Mouse (Mus musculus) kidney, embryonic 15.5 days (tissue): ENCODE measurements around the gene Bag6. TPM values are rescaled to one million over a fixed set of nuclear protein-coding genes. Genes with fewer than 3 reads are reported as not detected.
A peak's percentile ranks its signal among the peaks of the same experiment; 100 is the strongest.

Experiments
- ATAC-seq: fragments of 200-750 bp; cut with Nextera tagmentation; replicated peaks from 2 replicates; pipeline ENCODE4 v1.8.0; 2017; ENCODE audit warnings: moderate TSS enrichment; ENCODE audit not compliant: low FRiP score
- H3K27ac ChIP-seq: fragments of 300-500 bp; sonication (generic); 2 replicates; pipeline ENCODE4 v1.5.1; 2015; ENCODE audit warnings: mild to moderate bottlenecking, inconsistent platforms
- H3K27me3 ChIP-seq: fragments of 300-500 bp; sonication (generic); 2 replicates; pipeline ENCODE4 v1.6.1; 2015; ENCODE audit warnings: inconsistent platforms
- H3K36me3 ChIP-seq: fragments of 300-500 bp; sonication (generic); 2 replicates; pipeline ENCODE4 v1.6.1; 2015; ENCODE audit warnings: inconsistent platforms
- H3K4me1 ChIP-seq: fragments of 300-500 bp; sonication (generic); 2 replicates; pipeline ENCODE4 v1.6.1; 2015; ENCODE audit warnings: inconsistent platforms
- H3K4me2 ChIP-seq: fragments of 300-500 bp; sonication (generic); 2 replicates; pipeline ENCODE4 v1.6.1; 2015; ENCODE audit warnings: moderate library complexity, mild to moderate bottlenecking, inconsistent platforms
- H3K4me3 ChIP-seq: fragments of 300-500 bp; sonication (generic); replicated peaks from 2 replicates; pipeline ENCODE4 v1.5.1; 2015; ENCODE audit warnings: mild to moderate bottlenecking, inconsistent platforms
- H3K9ac ChIP-seq: fragments of 300-500 bp; sonication (generic); 2 replicates; pipeline ENCODE4 v1.6.1; 2015; ENCODE audit warnings: mild to moderate bottlenecking, inconsistent platforms
- H3K9me3 ChIP-seq: fragments of 300-500 bp; sonication (generic); replicated peaks from 2 replicates; pipeline ENCODE4 v1.6.1; 2016; ENCODE audit warnings: inconsistent platforms
- WGBS: fragments of 180-500 bp; shearing (Covaris S2); methylation state at CpG from one replicate; pipeline ENCODE4 v1.1.7; 2015; ENCODE audit warnings: mixed read lengths; 5-methylcytosine and 5-hydroxymethylcytosine counted together
- polyA plus RNA-seq: library from polyadenylated mRNA; unstranded; fragments of >200 nt; fragmentation: Nextera tagmentation; extraction: Ambion mirVana; gene quantifications from 2 replicates; pipeline ENCODE4 v1.2.1, GENCODE M21; 2015

Gene Bag6
- polyA plus RNA-seq, 1 experiment from 2014 or later: 64.9 TPM

DNA sequence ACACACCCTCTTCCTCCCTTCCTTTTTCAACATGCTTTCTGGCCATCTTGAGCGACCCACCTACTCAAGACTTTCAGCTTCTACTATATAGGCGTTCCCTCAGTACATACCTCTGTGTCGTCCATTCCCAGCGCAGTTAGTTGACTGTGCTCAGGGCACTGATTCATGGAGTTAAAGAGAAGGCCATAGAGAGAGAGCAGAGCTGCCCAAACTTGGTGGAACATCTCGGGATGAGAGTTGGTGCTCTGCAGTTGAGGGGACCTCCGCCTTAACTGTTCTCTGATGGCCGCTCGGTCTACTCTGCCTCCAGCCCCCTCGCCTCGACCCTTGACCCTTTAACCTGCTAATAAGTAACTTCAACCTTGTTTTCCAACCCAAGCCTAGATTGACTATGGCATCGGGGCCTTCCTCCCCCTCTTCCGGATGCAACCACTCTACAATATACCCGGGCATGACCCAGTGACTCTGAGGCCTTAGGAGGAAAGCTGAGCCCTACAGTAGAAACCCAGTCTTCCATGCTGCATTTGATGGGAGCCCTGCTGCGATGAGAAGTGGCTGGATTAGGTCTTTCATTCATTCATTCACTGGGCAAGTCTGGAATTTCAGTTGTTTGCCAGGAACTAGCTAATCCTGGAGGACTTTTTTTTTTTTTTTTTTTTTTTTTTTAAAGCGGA is 3.3 kb upstream of the Bag6 start, which contains the start of gene Apom:
Gene Apom (minus strand): TSS at position 551 of the 674 bp plus-strand sequence.
- 59% methylated on average over 15 of the region's 15 CpGs for WGBS
- Histone ChIP-seq H3K4me2 (0 out of 2 replicates have a peak within 1 kb of the TSS, but pooled peaks have one; percentile 0), H3K9me3 (no peaks in the 10 kb centered on the region), H3K9ac (no peak within 1 kb of the TSS), H3K36me3 (peaks cover 24% of the 10 kb centered on the region; the same call in 1 of the 2 replicates), H3K4me1 (peaks cover 37% of the 10 kb centered on the region), H3K27me3 (no peaks in the 10 kb centered on the region), H3K27ac (peak within 1 kb of the TSS; percentile 29), H3K4me3 (no peak within 1 kb of the TSS)
- no peak for ATAC-seq

- no peak for ATAC-seq
- peaks cover 24% of the 10 kb centered on the region; the same call in 1 of the 2 replicates for H3K36me3 ChIP-seq
- no peaks in the 10 kb centered on the region for H3K9me3 ChIP-seq
- H3K9ac ChIP-seq: no peak overlapping the region
- H3K4me3 ChIP-seq: no peak overlapping the region
- no peaks in the 10 kb centered on the region for H3K27me3 ChIP-seq
- WGBS: 64% methylated on average over 3 of the region's 3 CpGs
- peak overlapping the region; percentile 29 for H3K27ac ChIP-seq
- H3K4me1 ChIP-seq: peaks cover 37% of the 10 kb centered on the region
- no peak overlapping the region for H3K4me2 ChIP-seq
These were observed 2.8 kb upstream of the Bag6 start for GRCm38 (mm10) chr17:35132174-35132560.

DNA sequence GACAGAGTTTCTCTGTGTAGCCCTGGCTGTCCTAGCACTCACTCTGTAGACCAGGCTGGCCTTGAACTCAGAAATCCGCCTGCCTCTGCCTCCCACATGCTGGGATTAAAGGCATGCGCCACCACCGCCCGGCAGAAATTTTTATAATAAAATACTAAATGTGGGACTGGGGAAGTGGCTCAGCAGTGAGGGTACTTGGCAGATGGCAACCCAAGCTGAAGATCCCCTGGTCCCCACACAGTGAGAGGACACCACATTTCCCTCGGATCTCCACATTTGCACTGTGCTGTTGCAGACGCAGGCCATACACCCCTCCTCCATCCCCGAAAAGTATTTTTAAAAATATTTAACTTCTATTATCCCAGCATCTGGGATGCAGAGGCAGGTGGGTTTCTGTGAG is 1.5 kb upstream of the Bag6 start:
- Histone ChIP-seq H3K4me2 (no peak overlapping the region), H3K9ac (no peak overlapping the region), H3K27me3 (no peaks in the 10 kb centered on the region), H3K4me3 (no peak overlapping the region), H3K4me1 (peaks cover 34% of the 10 kb centered on the region), H3K36me3 (peaks cover 25% of the 10 kb centered on the region), H3K27ac (no peak overlapping the region), H3K9me3 (no peaks in the 10 kb centered on the region)
- 95% methylated on average over 7 of the region's 7 CpGs for WGBS
- no peak for ATAC-seq

DNA sequence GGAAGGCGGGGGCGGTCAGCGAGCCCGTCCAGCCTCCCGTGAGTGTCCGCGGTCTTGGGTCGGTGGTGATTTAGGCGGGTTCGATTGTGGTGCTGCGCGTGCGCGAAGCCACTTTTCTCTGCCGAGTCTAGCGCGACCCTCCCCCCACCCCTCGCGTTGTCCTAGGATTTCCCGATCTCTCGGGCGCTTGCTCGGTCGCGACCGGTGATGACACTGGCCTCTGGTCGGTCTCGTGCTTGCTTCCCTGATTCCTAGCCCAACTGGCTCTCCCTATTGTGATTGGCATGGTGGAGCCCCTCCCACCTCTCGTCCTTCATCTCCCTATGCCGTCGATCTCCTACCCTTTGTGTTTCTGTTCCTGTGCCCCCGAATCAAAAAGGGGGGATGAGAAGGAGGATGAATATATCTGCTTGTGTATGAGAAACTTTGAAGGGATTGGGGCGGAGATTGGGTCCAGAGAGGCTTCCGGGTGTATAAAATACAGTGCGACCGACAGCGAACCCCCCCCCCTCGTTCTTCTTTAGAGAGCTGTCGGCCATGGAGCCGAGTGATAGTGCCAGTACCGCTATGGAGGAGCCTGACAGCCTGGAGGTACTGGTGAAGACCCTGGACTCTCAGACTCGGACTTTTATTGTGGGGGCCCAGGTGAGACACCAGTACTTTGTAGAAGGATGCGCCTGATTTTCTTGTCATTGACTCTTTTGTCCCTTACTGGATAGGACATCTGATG is 778 bp downstream of the Bag6 start:
- Histone ChIP-seq H3K27ac (peak overlapping the region; percentile 96), H3K4me2 (peak overlapping the region; percentile 83), H3K4me3 (peak overlapping the region; percentile 80), H3K9me3 (no peaks in the 10 kb centered on the region), H3K36me3 (peaks cover 31% of the 10 kb centered on the region), H3K4me1 (peaks cover 28% of the 10 kb centered on the region), H3K27me3 (no peaks in the 10 kb centered on the region), H3K9ac (peak overlapping the region; percentile 73)
- ATAC-seq: peak; percentile 68
- WGBS: under 1% methylated on average over 43 of the region's 43 CpGs

DNA sequence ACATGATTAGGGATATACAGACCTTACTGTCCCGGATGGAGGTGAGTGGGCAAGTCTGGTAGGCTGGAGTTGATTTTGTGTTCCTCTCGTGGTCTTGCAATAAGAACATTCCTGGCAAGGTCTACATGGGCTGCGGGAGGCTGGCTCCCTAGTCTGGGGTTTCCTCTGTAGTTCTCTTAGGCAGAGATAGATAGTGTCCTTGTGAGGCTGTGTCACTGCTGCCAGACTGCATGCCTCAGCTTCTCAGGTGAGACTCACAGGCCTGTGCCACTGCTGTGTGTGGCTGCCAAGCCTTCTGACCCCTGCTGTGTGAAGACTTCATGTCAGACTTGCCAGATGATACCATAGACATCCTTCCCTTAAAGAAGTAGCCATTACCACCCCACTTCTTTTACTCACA is 4.3 kb downstream of the Bag6 start:
- Histone ChIP-seq H3K9me3 (no peaks in the 10 kb centered on the region), H3K27me3 (no peaks in the 10 kb centered on the region), H3K4me2 (no peak overlapping the region), H3K27ac (no peak overlapping the region), H3K4me1 (peaks cover 18% of the 10 kb centered on the region), H3K4me3 (no peak overlapping the region), H3K9ac (no peak overlapping the region), H3K36me3 (peaks cover 67% of the 10 kb centered on the region)
- no peak for ATAC-seq
- 97% methylated on average over 3 of the region's 3 CpGs for WGBS

GRCm38 (mm10) chr17:35140490-35140996 is 5.6 kb downstream of the Bag6 start:
- H3K27ac ChIP-seq: no peak overlapping the region
- WGBS: 83% methylated on average over 16 of the region's 16 CpGs
- peaks cover 79% of the 10 kb centered on the region for H3K36me3 ChIP-seq
- H3K4me1 ChIP-seq: peaks cover 18% of the 10 kb centered on the region
- no peak for ATAC-seq
- H3K27me3 ChIP-seq: no peaks in the 10 kb centered on the region
- no peak overlapping the region for H3K9ac ChIP-seq
- no peak overlapping the region for H3K4me3 ChIP-seq
- no peaks in the 10 kb centered on the region for H3K9me3 ChIP-seq
- no peak overlapping the region for H3K4me2 ChIP-seq

DNA sequence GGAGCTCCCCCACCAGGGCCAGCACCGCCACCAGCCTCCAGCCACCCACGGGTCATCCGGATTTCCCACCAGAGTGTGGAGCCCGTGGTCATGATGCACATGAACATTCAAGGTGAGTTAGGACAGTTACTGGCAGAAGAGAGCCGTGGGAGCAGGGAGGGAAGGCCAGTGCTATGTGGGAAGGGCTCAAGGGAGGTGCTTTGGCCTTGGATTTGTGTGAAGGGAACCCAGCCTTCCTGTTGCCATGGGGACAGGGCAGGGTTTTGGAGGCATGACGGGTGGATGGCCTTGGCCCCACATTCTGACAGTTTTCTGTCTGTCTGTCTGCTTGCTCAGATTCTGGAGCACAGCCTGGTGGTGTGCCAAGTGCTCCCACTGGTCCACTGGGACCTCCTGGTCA is 7.0 kb downstream of the Bag6 start:
- Histone ChIP-seq H3K4me2 (no peak overlapping the region), H3K9ac (no peak overlapping the region), H3K27ac (no peak overlapping the region), H3K4me3 (no peak overlapping the region), H3K36me3 (peaks cover 94% of the 10 kb centered on the region), H3K4me1 (peaks cover 9% of the 10 kb centered on the region), H3K27me3 (no peaks in the 10 kb centered on the region), H3K9me3 (no peaks in the 10 kb centered on the region)
- ATAC-seq: no peak
- WGBS: 91% methylated on average over 6 of the region's 6 CpGs

- WGBS: 80% methylated on average over 5 of the region's 5 CpGs
- ATAC-seq: no peak
- H3K9ac ChIP-seq: no peak overlapping the region
- no peaks in the 10 kb centered on the region for H3K27me3 ChIP-seq
- peak overlapping the region; percentile 14; the same call in 1 of the 2 replicates for H3K27ac ChIP-seq
- H3K9me3 ChIP-seq: no peaks in the 10 kb centered on the region
- peaks cover 99% of the 10 kb centered on the region for H3K36me3 ChIP-seq
- H3K4me2 ChIP-seq: no peak overlapping the region
- H3K4me1 ChIP-seq: no peaks in the 10 kb centered on the region
- H3K4me3 ChIP-seq: no peak overlapping the region
These were observed 11.2 kb downstream of the Bag6 start for GRCm38 (mm10) chr17:35146139-35146538.

GRCm38 (mm10) chr17:35147348-35147747 is 12.4 kb downstream of the Bag6 start:
- no peak for ATAC-seq
- H3K4me2 ChIP-seq: no peak overlapping the region
- no peaks in the 10 kb centered on the region for H3K9me3 ChIP-seq
- H3K36me3 ChIP-seq: peaks cover 99% of the 10 kb centered on the region
- no peaks in the 10 kb centered on the region for H3K27me3 ChIP-seq
- H3K27ac ChIP-seq: peak overlapping the region; percentile 28
- no peaks in the 10 kb centered on the region for H3K4me1 ChIP-seq
- no peak overlapping the region for H3K9ac ChIP-seq
- no peak overlapping the region for H3K4me3 ChIP-seq
- 55% methylated on average over 3 of the region's 3 CpGs for WGBS

GRCm38 (mm10) chr17:35147922-35148639 is 13.1 kb downstream of the Bag6 start:
- Histone ChIP-seq H3K4me3 (no peak overlapping the region), H3K4me1 (no peaks in the 10 kb centered on the region), H3K9me3 (no peaks in the 10 kb centered on the region), H3K9ac (no peak overlapping the region), H3K27me3 (no peaks in the 10 kb centered on the region), H3K4me2 (no peak overlapping the region), H3K27ac (peak overlapping the region; percentile 28; the same call in 1 of the 2 replicates), H3K36me3 (peaks cover 99% of the 10 kb centered on the region)
- ATAC-seq: no peak
- WGBS: 66% methylated on average over 5 of the region's 5 CpGs

DNA sequence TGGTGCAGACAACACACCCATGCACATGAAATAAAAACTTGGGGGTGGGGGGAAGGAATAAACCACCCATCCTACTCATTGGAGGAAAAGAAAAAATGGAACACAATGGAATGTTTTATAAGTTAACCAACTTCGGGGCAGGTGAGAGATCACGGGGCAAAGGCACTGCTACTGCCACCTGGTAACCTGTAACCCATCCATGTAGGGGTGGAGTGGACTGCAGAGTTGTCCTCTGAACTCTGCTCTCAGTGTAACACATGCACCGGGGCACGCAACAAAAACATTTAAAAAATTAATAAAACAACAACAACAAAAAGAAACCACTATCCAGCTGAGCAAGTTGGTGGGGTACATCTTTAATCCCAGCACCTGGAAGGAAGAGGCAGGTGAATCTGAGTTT is 17.1 kb downstream of the Bag6 start:
- no peak overlapping the region for H3K9ac ChIP-seq
- no peak overlapping the region for H3K27ac ChIP-seq
- peaks cover 99% of the 10 kb centered on the region for H3K36me3 ChIP-seq
- H3K4me3 ChIP-seq: no peak overlapping the region
- no peak overlapping the region for H3K4me2 ChIP-seq
- H3K4me1 ChIP-seq: no peaks in the 10 kb centered on the region
- ATAC-seq: no peak
- no peaks in the 10 kb centered on the region for H3K27me3 ChIP-seq
- H3K9me3 ChIP-seq: no peaks in the 10 kb centered on the region
- WGBS: 96% methylated on average over 4 of the region's 4 CpGs

DNA sequence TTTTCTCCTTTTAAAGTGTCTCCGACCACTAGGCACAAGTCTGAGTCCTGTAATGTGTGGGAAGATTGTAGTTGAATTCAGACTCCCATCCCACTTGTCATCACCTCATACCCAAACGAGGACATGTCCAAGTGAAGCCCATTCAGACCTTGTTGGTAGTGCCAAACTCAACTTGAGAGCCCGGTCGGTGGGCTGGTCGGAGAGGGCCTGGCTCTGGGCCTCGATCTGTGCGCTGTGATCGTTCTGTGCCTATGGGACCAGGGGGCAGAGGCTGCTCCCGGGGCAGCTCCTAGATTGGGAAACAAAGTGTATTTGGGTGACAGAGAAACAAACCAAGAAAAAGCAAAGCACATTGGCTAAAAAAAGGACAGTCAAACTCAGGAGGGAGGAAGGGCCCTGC is 18.1 kb downstream of the Bag6 start:
- WGBS: 88% methylated on average over 9 of the region's 9 CpGs
- no peak for ATAC-seq
- H3K4me3 ChIP-seq: no peak overlapping the region
- no peak overlapping the region for H3K27ac ChIP-seq
- no peaks in the 10 kb centered on the region for H3K9me3 ChIP-seq
- no peaks in the 10 kb centered on the region for H3K27me3 ChIP-seq
- H3K4me2 ChIP-seq: no peak overlapping the region
- H3K9ac ChIP-seq: no peak overlapping the region
- H3K4me1 ChIP-seq: no peaks in the 10 kb centered on the region
- H3K36me3 ChIP-seq: peaks cover 99% of the 10 kb centered on the region
